Comparison of ENCODE assay signal across 14 mouse cellular contexts in genomic region chr2:85131724-85132123, GRCm38 (mm10). TPM values are rescaled to one million over a fixed set of nuclear protein-coding genes. Genes with fewer than 3 reads are reported as not detected.
DNase-seq lines count a peak whose midpoint lies in the region; ATAC-seq and TF ChIP-seq lines count a peak whose summit lies in the region.
"Had no signal": no experiment of that assay in that cellular context is flagged by ENCODE, and none has a peak within 500 bp of the region (broad histone marks: within the 10 kb centered on the region; RNA-seq: fewer than 3 reads in every experiment).

No protein-coding gene starts in this region.

- H3K36me3 ChIP-seq in intestine, embryonic 16.5 days (ENCODE audit: control insufficient read depth, insufficient read depth, low read length) = no peaks in the 10 kb centered on the region
- H3K36me3 ChIP-seq in intestine, embryonic 15.5 days = no peaks in the 10 kb centered on the region
- H3K36me3 ChIP-seq in midbrain, embryonic 10.5 days = no peaks in the 10 kb centered on the region
- H3K36me3 ChIP-seq in midbrain, embryonic 14.5 days (ENCODE audit: control insufficient read depth, insufficient read depth, low read length) = no peaks in the 10 kb centered on the region
- no peaks in the 10 kb centered on the region for H3K36me3 ChIP-seq in heart, postnatal 0 days (replicated peaks; ENCODE audit: control insufficient read depth, insufficient read depth, low read length)
- no peaks in the 10 kb centered on the region for H3K36me3 ChIP-seq in stomach, postnatal 0 days (ENCODE audit: control insufficient read depth, insufficient read depth, low read length)
- H3K36me3 ChIP-seq: neural tube, embryonic 15.5 days had no signal

- no peak overlapping the region for H3K4me2 ChIP-seq in intestine, embryonic 16.5 days (ENCODE audit: low read depth, low read length)
- H3K4me2 ChIP-seq in intestine, embryonic 15.5 days (replicated peaks) = no peak overlapping the region
- H3K4me2 ChIP-seq in midbrain, embryonic 14.5 days (ENCODE audit: low read length) = no peak overlapping the region
- H3K4me2 ChIP-seq in heart, postnatal 0 days (ENCODE audit: low read depth, low read length) = no peak overlapping the region
- H3K4me2 ChIP-seq in stomach, postnatal 0 days (replicated peaks; ENCODE audit: low read depth) = no peak overlapping the region
- H3K4me2 ChIP-seq: neural tube, embryonic 15.5 days had no signal

- 11% methylated on average over 1 of the region's 1 CpGs for WGBS in intestine, embryonic 16.5 days
- 25% methylated on average over 1 of the region's 1 CpGs for WGBS in intestine, embryonic 15.5 days
- 0% methylated on average over 1 of the region's 1 CpGs for WGBS in midbrain, embryonic 10.5 days
- 27% methylated on average over 1 of the region's 1 CpGs for WGBS in midbrain, embryonic 14.5 days
- 19% methylated on average over 1 of the region's 1 CpGs for WGBS in heart, postnatal 0 days
- 33% methylated on average over 1 of the region's 1 CpGs for WGBS in stomach, postnatal 0 days

- DNase-seq in midbrain, embryonic 10.5 days (ENCODE audit: low spot score) = no peak
- no peak for DNase-seq in midbrain, embryonic 14.5 days
- DNase-seq in heart, postnatal 0 days (ENCODE audit: low spot score) = no peak
- DNase-seq in stomach, postnatal 0 days (ENCODE audit: low spot score) = no peak
- DNase-seq in Muller cell, postnatal 12 days (ENCODE audit: inconsistent ontology term) = no peak
- DNase-seq: cerebellum, postnatal 25 days; gastrocnemius, postnatal 14 days; layer of hippocampus, adult 9-11 months; right cerebral cortex, postnatal 25 days had no signal

- ATAC-seq in intestine, embryonic 16.5 days = peak; percentile 51
- ATAC-seq in intestine, embryonic 15.5 days = no peak
- no peak for ATAC-seq in midbrain, embryonic 14.5 days (ENCODE audit: low FRiP score, low TSS enrichment)
- peak; percentile 21; the same call in 1 of the 2 replicates for ATAC-seq in heart, postnatal 0 days (ENCODE audit: insufficient read depth, low read depth)
- peak; percentile 51; the same call in 1 of the 2 replicates for ATAC-seq in stomach, postnatal 0 days (ENCODE audit: low FRiP score, low TSS enrichment)
- ATAC-seq: hindbrain, postnatal 0 days had no signal

- no peak overlapping the region for H3K9ac ChIP-seq in intestine, embryonic 16.5 days (ENCODE audit: low read depth, low read length)
- no peak overlapping the region for H3K9ac ChIP-seq in intestine, embryonic 15.5 days
- no peak overlapping the region for H3K9ac ChIP-seq in midbrain, embryonic 14.5 days (replicated peaks; ENCODE audit: low read length)
- H3K9ac ChIP-seq in heart, postnatal 0 days (replicated peaks; ENCODE audit: low read depth, low read length) = no peak overlapping the region
- no peak overlapping the region for H3K9ac ChIP-seq in stomach, postnatal 0 days (ENCODE audit: low read length)
- H3K9ac ChIP-seq: neural tube, embryonic 15.5 days had no signal

- no peak for TF ChIP-seq CTCF in heart, postnatal 0 days (IDR thresholded peaks at IDR 0.05; ENCODE audit: low read depth)
- TF ChIP-seq CTCF in stomach, postnatal 0 days (IDR thresholded peaks at IDR 0.05; ENCODE audit: low read depth) = no peak

- H3K4me1 ChIP-seq in intestine, embryonic 16.5 days (ENCODE audit: control insufficient read depth, insufficient read depth, low read length) = peaks cover 11% of the 10 kb centered on the region
- peaks cover 3% of the 10 kb centered on the region for H3K4me1 ChIP-seq in intestine, embryonic 15.5 days (replicated peaks)
- H3K4me1 ChIP-seq in midbrain, embryonic 10.5 days = peaks cover 32% of the 10 kb centered on the region
- no peaks in the 10 kb centered on the region for H3K4me1 ChIP-seq in midbrain, embryonic 14.5 days (ENCODE audit: control insufficient read depth, insufficient read depth, low read length)
- H3K4me1 ChIP-seq in heart, postnatal 0 days (ENCODE audit: control insufficient read depth, insufficient read depth) = 0 out of 2 replicates have a peak, but pooled peaks cover 2% of the 10 kb centered on the region
- no peaks in the 10 kb centered on the region for H3K4me1 ChIP-seq in stomach, postnatal 0 days (replicated peaks; ENCODE audit: control insufficient read depth, insufficient read depth)
- H3K4me1 ChIP-seq: megakaryocyte, embryonic 14.5 days; neural tube, embryonic 15.5 days had no signal

- TF ChIP-seq EP300 in heart, postnatal 0 days (IDR thresholded peaks at IDR 0.05; ENCODE audit: low read depth) = no peak
- no peak for TF ChIP-seq EP300 in stomach, postnatal 0 days (optimal IDR thresholded peaks at IDR 0.05)

- no peak overlapping the region for H3K4me3 ChIP-seq in intestine, embryonic 16.5 days (ENCODE audit: low read length)
- no peak overlapping the region for H3K4me3 ChIP-seq in intestine, embryonic 15.5 days (replicated peaks)
- no peak overlapping the region for H3K4me3 ChIP-seq in midbrain, embryonic 10.5 days
- H3K4me3 ChIP-seq in midbrain, embryonic 14.5 days (replicated peaks; ENCODE audit: low read depth, low read length) = no peak overlapping the region
- H3K4me3 ChIP-seq in heart, postnatal 0 days (ENCODE audit: low read depth, low read length) = no peak overlapping the region
- H3K4me3 ChIP-seq in stomach, postnatal 0 days (ENCODE audit: low read depth, low read length) = no peak overlapping the region
- H3K4me3 ChIP-seq: megakaryocyte, embryonic 14.5 days; neural tube, embryonic 15.5 days had no signal

- H3K9me3 ChIP-seq in intestine, embryonic 16.5 days (ENCODE audit: control insufficient read depth, low read length) = no peaks in the 10 kb centered on the region
- H3K9me3 ChIP-seq in intestine, embryonic 15.5 days = no peaks in the 10 kb centered on the region
- no peaks in the 10 kb centered on the region for H3K9me3 ChIP-seq in midbrain, embryonic 10.5 days (replicated peaks)
- H3K9me3 ChIP-seq in midbrain, embryonic 14.5 days (ENCODE audit: control insufficient read depth, low read length) = no peaks in the 10 kb centered on the region
- H3K9me3 ChIP-seq in heart, postnatal 0 days (replicated peaks; ENCODE audit: control insufficient read depth, low read length) = no peaks in the 10 kb centered on the region
- no peaks in the 10 kb centered on the region for H3K9me3 ChIP-seq in stomach, postnatal 0 days (ENCODE audit: control insufficient read depth, low read length)
- H3K9me3 ChIP-seq: megakaryocyte, embryonic 14.5 days; neural tube, embryonic 15.5 days had no signal

- H3K27ac ChIP-seq in intestine, embryonic 16.5 days (ENCODE audit: low read length) = no peak overlapping the region
- H3K27ac ChIP-seq in intestine, embryonic 15.5 days = no peak overlapping the region
- H3K27ac ChIP-seq in midbrain, embryonic 10.5 days (replicated peaks) = peak overlapping the region; percentile 63; the same call in 1 of the 2 replicates
- no peak overlapping the region for H3K27ac ChIP-seq in midbrain, embryonic 14.5 days (replicated peaks; ENCODE audit: low read depth, low read length)
- H3K27ac ChIP-seq in heart, postnatal 0 days (ENCODE audit: low read depth) = peak overlapping the region; percentile 87
- H3K27ac ChIP-seq in stomach, postnatal 0 days (replicated peaks) = no peak overlapping the region
- H3K27ac ChIP-seq: hindbrain, postnatal 0 days; neural tube, embryonic 15.5 days had no signal

- no peaks in the 10 kb centered on the region for H3K27me3 ChIP-seq in intestine, embryonic 16.5 days (replicated peaks; ENCODE audit: control insufficient read depth, insufficient read depth, low read length)
- no peaks in the 10 kb centered on the region for H3K27me3 ChIP-seq in intestine, embryonic 15.5 days (replicated peaks)
- H3K27me3 ChIP-seq in midbrain, embryonic 10.5 days (ENCODE audit: low read depth, poor library complexity, severe bottlenecking) = no peaks in the 10 kb centered on the region
- H3K27me3 ChIP-seq in midbrain, embryonic 14.5 days (ENCODE audit: control insufficient read depth, insufficient read depth, low read length) = no peaks in the 10 kb centered on the region
- H3K27me3 ChIP-seq in heart, postnatal 0 days (ENCODE audit: control insufficient read depth, insufficient read depth, low read length) = no peaks in the 10 kb centered on the region
- H3K27me3 ChIP-seq in stomach, postnatal 0 days (ENCODE audit: control insufficient read depth, insufficient read depth, low read length) = no peaks in the 10 kb centered on the region
- H3K27me3 ChIP-seq: neural tube, embryonic 15.5 days had no signal

RNA-seq across cellular contexts. Expression of gene Aplnr, which starts 4.3 kb away (rescaled TPM):
- polyA plus RNA-seq in intestine, embryonic 16.5 days (2015; fragmentation: Nextera tagmentation; extraction: Ambion mirVana) = 61.8 and 62.0 TPM in 2 replicates
- 59.6 and 64.8 TPM in 2 replicates for polyA plus RNA-seq in intestine, embryonic 15.5 days (2015; fragmentation: Nextera tagmentation; extraction: Ambion mirVana)
- 35.2 and 35.8 TPM in 2 replicates for polyA plus RNA-seq in midbrain, embryonic 10.5 days (2016; fragmentation: Nextera tagmentation; extraction: Ambion mirVana)
- polyA plus RNA-seq in midbrain, embryonic 14.5 days (2014; fragmentation: Nextera tagmentation; extraction: Ambion mirVana) = 10.7 and 27.7 TPM in 2 replicates
- 39.5 and 47.7 TPM in 2 replicates for total RNA-seq in heart, postnatal 0 days (2014; rRNA removed; ENCODE audit: low replicate concordance)
- 54.0 and 59.0 TPM in 2 replicates for polyA plus RNA-seq in heart, postnatal 0 days (2015; fragmentation: Nextera tagmentation; extraction: Ambion mirVana)
- polyA plus RNA-seq in stomach, postnatal 0 days (2015; fragmentation: Nextera tagmentation; extraction: Ambion mirVana) = 25.1 and 28.0 TPM in 2 replicates

Comparison
In these comparisons a context has a peak if more than half of its experiments do, and no peak if none do; other contexts are left out.
1. ATAC-seq: peak in intestine, embryonic 16.5 days (single experiment), heart, postnatal 0 days (single experiment) and stomach, postnatal 0 days (single experiment); none in intestine, embryonic 15.5 days (single experiment) and midbrain, embryonic 14.5 days (single experiment).
2. H3K27ac ChIP-seq: peak in midbrain, embryonic 10.5 days (single experiment) and heart, postnatal 0 days (single experiment); none in intestine, embryonic 16.5 days (single experiment), intestine, embryonic 15.5 days (single experiment), midbrain, embryonic 14.5 days (single experiment) and stomach, postnatal 0 days (single experiment).